Mouse (Mus musculus): ENCODE results near the gene Pdzd8. TPM values are rescaled to one million over a fixed set of nuclear protein-coding genes. Genes with fewer than 3 reads are reported as not detected.

Gene Pdzd8
- polyA plus RNA-seq, 1 experiment from 2014 or later: 18.2 TPM

DNA sequence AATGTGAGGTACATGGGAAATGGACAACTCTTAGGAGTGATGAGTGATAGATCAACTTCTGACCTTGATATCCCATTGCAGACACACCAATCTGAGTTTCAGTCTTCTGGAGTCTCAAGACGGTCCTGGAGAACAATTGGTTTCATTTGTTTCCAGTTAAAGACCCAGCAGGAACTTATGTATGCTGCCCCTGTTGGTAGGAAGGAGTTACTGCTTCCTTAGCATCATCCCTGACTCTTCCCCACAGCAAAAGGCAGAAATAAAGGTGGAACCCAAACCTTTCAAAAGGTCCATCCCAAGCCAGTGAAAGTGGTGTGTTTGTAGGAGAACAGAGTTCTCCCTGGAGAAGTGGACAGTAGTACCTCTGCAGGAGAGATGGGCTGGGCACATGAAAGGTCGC, 30.9 kb upstream of the Pdzd8 start:
- no peak overlapping the region for H3K4me3 ChIP-seq (ENCODE audit: low read depth, low read length)
- no peaks in the 10 kb centered on the region for H3K36me3 ChIP-seq (ENCODE audit: control insufficient read depth, insufficient read depth, low read length)
- DNase-seq (ENCODE audit: low spot score): no peak
- no peak overlapping the region for H3K9ac ChIP-seq (ENCODE audit: low read depth, low read length)
- no peak for ATAC-seq (ENCODE audit: low FRiP score)
- no peak overlapping the region for H3K27ac ChIP-seq (ENCODE audit: low read depth, low read length)
- no peaks in the 10 kb centered on the region for H3K4me1 ChIP-seq (replicated peaks; ENCODE audit: control insufficient read depth, insufficient read depth, low read length)
- H3K27me3 ChIP-seq (ENCODE audit: control insufficient read depth, insufficient read depth, low read length): no peaks in the 10 kb centered on the region
- H3K9me3 ChIP-seq (ENCODE audit: control insufficient read depth, low read length): no peaks in the 10 kb centered on the region
- H3K4me2 ChIP-seq (replicated peaks; ENCODE audit: low read depth, low read length): no peak overlapping the region
- WGBS: 77% methylated on average over 2 of the region's 2 CpGs

DNA sequence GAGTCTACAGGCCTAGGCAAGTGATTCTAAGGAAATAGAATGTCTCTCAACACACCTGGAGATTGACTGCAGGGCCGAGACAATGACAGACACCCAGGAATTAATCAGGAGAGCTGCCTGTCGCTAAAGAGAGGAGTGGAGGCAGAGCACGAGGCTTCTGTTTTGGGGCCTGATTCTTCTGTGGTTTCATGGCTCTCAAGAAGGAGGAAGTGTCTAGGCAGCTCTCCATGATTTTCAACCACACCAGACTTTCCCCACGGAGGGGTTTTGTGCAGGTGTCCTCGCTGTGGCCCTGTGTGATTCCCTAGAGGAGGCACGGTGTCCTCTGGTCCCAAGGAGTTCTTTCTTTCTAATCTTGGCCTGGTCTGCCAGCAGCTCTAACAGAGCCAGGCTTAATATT, 29.4 kb upstream of the Pdzd8 start:
- DNase-seq (ENCODE audit: low spot score): no peak
- Histone ChIP-seq H3K27ac (ENCODE audit: low read depth, low read length) (no peak overlapping the region), H3K4me1 (replicated peaks; ENCODE audit: control insufficient read depth, insufficient read depth, low read length) (no peaks in the 10 kb centered on the region), H3K9ac (ENCODE audit: low read depth, low read length) (no peak overlapping the region), H3K4me2 (replicated peaks; ENCODE audit: low read depth, low read length) (no peak overlapping the region), H3K27me3 (ENCODE audit: control insufficient read depth, insufficient read depth, low read length) (no peaks in the 10 kb centered on the region), H3K9me3 (ENCODE audit: control insufficient read depth, low read length) (no peaks in the 10 kb centered on the region), H3K4me3 (ENCODE audit: low read depth, low read length) (no peak overlapping the region), H3K36me3 (ENCODE audit: control insufficient read depth, insufficient read depth, low read length) (no peaks in the 10 kb centered on the region)
- WGBS: 78% methylated on average over 6 of the region's 6 CpGs
- no peak for ATAC-seq (ENCODE audit: low FRiP score)

DNA sequence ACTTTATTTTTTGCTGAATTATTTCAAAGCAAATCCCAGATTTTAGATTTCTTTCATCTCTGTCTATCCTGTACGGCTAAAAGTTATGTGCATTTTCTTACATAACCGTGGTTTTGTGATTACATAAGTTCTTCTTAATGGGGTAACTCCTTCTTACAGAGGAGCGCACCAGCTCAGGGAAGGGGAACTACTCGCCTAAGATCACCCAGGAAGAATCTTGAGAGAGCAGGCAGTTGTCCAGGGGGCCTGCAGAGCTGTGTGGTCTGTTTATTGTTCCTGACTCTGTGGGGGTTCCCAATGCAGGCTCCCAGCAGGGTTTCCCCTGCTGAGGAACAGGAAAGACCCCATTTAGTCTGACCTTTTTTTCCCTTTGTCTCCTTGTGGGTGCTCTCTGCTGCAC, 27.3 kb upstream of the Pdzd8 start:
- H3K36me3 ChIP-seq (ENCODE audit: control insufficient read depth, insufficient read depth, low read length): no peaks in the 10 kb centered on the region
- H3K9ac ChIP-seq (ENCODE audit: low read depth, low read length): no peak overlapping the region
- 81% methylated on average over 4 of the region's 4 CpGs for WGBS
- DNase-seq (ENCODE audit: low spot score): no peak
- H3K27ac ChIP-seq (ENCODE audit: low read depth, low read length): no peak overlapping the region
- no peaks in the 10 kb centered on the region for H3K27me3 ChIP-seq (ENCODE audit: control insufficient read depth, insufficient read depth, low read length)
- ATAC-seq (ENCODE audit: low FRiP score): no peak
- no peaks in the 10 kb centered on the region for H3K9me3 ChIP-seq (ENCODE audit: control insufficient read depth, low read length)
- H3K4me2 ChIP-seq (replicated peaks; ENCODE audit: low read depth, low read length): no peak overlapping the region
- H3K4me1 ChIP-seq (replicated peaks; ENCODE audit: control insufficient read depth, insufficient read depth, low read length): no peaks in the 10 kb centered on the region
- H3K4me3 ChIP-seq (ENCODE audit: low read depth, low read length): no peak overlapping the region

DNA sequence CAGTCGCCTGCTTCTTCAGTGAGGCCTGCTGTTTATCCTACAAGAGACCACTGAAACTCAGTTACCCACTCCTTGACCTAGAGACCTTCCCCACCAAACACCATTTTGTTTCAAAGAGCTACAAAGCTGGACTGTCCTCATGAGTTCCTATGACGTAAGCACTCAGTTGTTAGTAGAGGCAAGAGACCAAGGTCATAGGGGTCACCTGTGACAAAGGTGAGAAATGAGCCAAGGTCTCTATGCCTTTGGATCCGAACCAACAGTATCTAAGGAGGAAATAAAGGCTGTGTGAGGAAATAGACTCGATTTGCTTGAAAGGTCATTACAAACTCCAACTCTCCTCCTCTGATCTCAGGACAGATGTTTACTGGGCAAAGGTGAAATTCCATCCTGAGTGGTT, 25.4 kb upstream of the Pdzd8 start:
- H3K9ac ChIP-seq (ENCODE audit: low read depth, low read length): no peak overlapping the region
- DNase-seq (ENCODE audit: low spot score): no peak
- H3K9me3 ChIP-seq (ENCODE audit: control insufficient read depth, low read length): no peaks in the 10 kb centered on the region
- H3K4me3 ChIP-seq (ENCODE audit: low read depth, low read length): no peak overlapping the region
- H3K4me2 ChIP-seq (replicated peaks; ENCODE audit: low read depth, low read length): no peak overlapping the region
- H3K36me3 ChIP-seq (ENCODE audit: control insufficient read depth, insufficient read depth, low read length): no peaks in the 10 kb centered on the region
- H3K27ac ChIP-seq (ENCODE audit: low read depth, low read length): no peak overlapping the region
- 78% methylated on average over 4 of the region's 4 CpGs for WGBS
- H3K4me1 ChIP-seq (replicated peaks; ENCODE audit: control insufficient read depth, insufficient read depth, low read length): no peaks in the 10 kb centered on the region
- ATAC-seq (ENCODE audit: low FRiP score): no peak
- no peaks in the 10 kb centered on the region for H3K27me3 ChIP-seq (ENCODE audit: control insufficient read depth, insufficient read depth, low read length)

DNA sequence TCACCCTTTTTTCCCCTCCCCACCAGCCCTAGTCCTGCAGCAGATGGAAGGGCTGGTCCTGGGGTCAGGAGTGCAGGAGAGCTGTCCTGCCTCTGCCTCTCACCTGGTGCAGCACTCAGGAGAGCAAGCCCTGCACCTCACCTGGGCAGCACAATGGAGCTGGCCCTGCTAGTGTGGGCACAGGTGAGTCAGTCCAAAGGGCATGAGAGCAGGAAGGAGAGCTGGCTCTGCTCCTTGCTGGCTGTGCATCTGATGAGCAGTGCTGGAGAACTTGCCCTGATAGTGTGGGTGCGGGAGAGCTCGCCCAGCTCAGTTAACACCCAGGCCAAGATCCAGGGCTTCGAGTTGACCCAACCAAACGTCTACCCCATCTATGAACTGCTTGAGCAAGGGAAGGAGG, 22.3 kb upstream of the Pdzd8 start:
- Histone ChIP-seq H3K4me2 (replicated peaks; ENCODE audit: low read depth, low read length) (no peak overlapping the region), H3K9me3 (ENCODE audit: control insufficient read depth, low read length) (no peaks in the 10 kb centered on the region), H3K27ac (ENCODE audit: low read depth, low read length) (no peak overlapping the region), H3K4me3 (ENCODE audit: low read depth, low read length) (no peak overlapping the region), H3K9ac (ENCODE audit: low read depth, low read length) (no peak overlapping the region), H3K4me1 (replicated peaks; ENCODE audit: control insufficient read depth, insufficient read depth, low read length) (no peaks in the 10 kb centered on the region), H3K36me3 (ENCODE audit: control insufficient read depth, insufficient read depth, low read length) (no peaks in the 10 kb centered on the region), H3K27me3 (ENCODE audit: control insufficient read depth, insufficient read depth, low read length) (no peaks in the 10 kb centered on the region)
- DNase-seq (ENCODE audit: low spot score) (no peak), ATAC-seq (ENCODE audit: low FRiP score) (no peak)
- WGBS: 88% methylated on average over 4 of the region's 4 CpGs

DNA sequence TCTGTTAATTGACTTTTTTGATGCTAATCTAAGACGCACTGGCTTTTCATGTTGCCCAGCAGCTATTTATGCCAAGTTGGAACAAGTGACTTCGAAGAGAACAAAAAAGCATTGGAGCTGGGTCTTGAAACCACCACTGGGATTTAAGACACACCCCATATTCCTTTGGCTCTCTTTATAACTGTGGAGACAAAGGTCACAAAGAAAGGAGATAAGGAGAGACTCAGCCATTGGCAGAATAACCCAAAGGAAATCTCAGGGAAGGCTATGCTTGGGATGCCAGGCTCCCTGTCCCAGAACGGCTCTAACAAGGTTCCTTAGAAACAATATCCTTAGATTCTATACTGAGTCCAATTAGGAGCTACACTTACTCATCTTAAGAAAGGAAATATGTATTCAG, 21.1 kb upstream of the Pdzd8 start:
- DNase-seq (ENCODE audit: low spot score) (no peak), ATAC-seq (ENCODE audit: low FRiP score) (no peak)
- no peak overlapping the region for H3K4me3 ChIP-seq (ENCODE audit: low read depth, low read length)
- no peak overlapping the region for H3K27ac ChIP-seq (ENCODE audit: low read depth, low read length)
- H3K27me3 ChIP-seq (ENCODE audit: control insufficient read depth, insufficient read depth, low read length): no peaks in the 10 kb centered on the region
- no peak overlapping the region for H3K9ac ChIP-seq (ENCODE audit: low read depth, low read length)
- H3K4me2 ChIP-seq (replicated peaks; ENCODE audit: low read depth, low read length): no peak overlapping the region
- WGBS: 72% methylated on average over 3 of the region's 3 CpGs
- no peaks in the 10 kb centered on the region for H3K36me3 ChIP-seq (ENCODE audit: control insufficient read depth, insufficient read depth, low read length)
- no peaks in the 10 kb centered on the region for H3K4me1 ChIP-seq (replicated peaks; ENCODE audit: control insufficient read depth, insufficient read depth, low read length)
- H3K9me3 ChIP-seq (ENCODE audit: control insufficient read depth, low read length): no peaks in the 10 kb centered on the region

DNA sequence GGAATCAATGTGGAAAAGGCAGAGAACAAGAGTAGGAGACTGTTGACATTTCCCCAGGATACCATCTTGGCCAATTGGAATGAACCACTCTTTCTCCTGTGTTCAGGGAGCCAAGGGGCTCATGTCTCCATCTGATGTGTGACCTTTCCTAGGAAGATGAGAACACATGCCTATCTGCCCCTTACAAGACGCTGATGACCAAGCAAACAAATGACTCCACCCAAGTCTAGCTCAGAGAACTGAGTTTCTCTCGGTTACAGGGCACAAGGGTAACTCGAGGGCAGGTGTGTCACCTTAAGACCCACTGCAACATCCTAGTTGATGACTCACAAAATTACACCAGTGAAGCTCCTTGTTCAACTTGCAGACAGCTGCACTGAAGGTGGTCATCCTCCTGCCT, 18.1 kb upstream of the Pdzd8 start:
- H3K4me3 ChIP-seq (ENCODE audit: low read depth, low read length): no peak overlapping the region
- no peak for DNase-seq (ENCODE audit: low spot score)
- no peaks in the 10 kb centered on the region for H3K4me1 ChIP-seq (replicated peaks; ENCODE audit: control insufficient read depth, insufficient read depth, low read length)
- H3K27ac ChIP-seq (ENCODE audit: low read depth, low read length): no peak overlapping the region
- H3K4me2 ChIP-seq (replicated peaks; ENCODE audit: low read depth, low read length): no peak overlapping the region
- no peak for ATAC-seq (ENCODE audit: low FRiP score)
- H3K27me3 ChIP-seq (ENCODE audit: control insufficient read depth, insufficient read depth, low read length): no peaks in the 10 kb centered on the region
- no peaks in the 10 kb centered on the region for H3K36me3 ChIP-seq (ENCODE audit: control insufficient read depth, insufficient read depth, low read length)
- 81% methylated on average over 3 of the region's 3 CpGs for WGBS
- H3K9me3 ChIP-seq (ENCODE audit: control insufficient read depth, low read length): no peaks in the 10 kb centered on the region
- H3K9ac ChIP-seq (ENCODE audit: low read depth, low read length): no peak overlapping the region

DNA sequence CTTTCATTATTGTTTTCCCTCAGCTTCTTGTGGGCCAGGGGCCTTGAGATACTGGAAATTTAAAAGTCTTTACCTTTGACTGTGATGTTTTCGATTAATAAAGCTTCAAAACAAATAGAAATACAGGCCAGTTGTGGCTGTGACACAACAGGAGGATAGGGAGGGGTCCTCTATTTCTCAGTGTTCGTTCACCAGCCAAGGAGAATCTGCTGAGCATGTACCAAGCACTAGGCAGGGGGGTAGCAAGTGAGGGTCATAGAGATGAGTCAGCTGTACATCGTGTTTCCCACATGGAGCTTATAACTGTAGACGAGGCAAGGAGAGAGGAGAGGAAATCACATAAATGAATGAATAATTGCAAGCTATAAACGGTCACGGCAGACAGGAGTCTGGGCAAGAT, 17.1 kb upstream of the Pdzd8 start:
- no peak overlapping the region for H3K4me2 ChIP-seq (replicated peaks; ENCODE audit: low read depth, low read length)
- no peaks in the 10 kb centered on the region for H3K27me3 ChIP-seq (ENCODE audit: control insufficient read depth, insufficient read depth, low read length)
- DNase-seq (ENCODE audit: low spot score) (no peak), ATAC-seq (ENCODE audit: low FRiP score) (no peak)
- H3K9ac ChIP-seq (ENCODE audit: low read depth, low read length): no peak overlapping the region
- no peaks in the 10 kb centered on the region for H3K4me1 ChIP-seq (replicated peaks; ENCODE audit: control insufficient read depth, insufficient read depth, low read length)
- no peaks in the 10 kb centered on the region for H3K9me3 ChIP-seq (ENCODE audit: control insufficient read depth, low read length)
- 87% methylated on average over 6 of the region's 6 CpGs for WGBS
- H3K27ac ChIP-seq (ENCODE audit: low read depth, low read length): no peak overlapping the region
- no peak overlapping the region for H3K4me3 ChIP-seq (ENCODE audit: low read depth, low read length)
- no peaks in the 10 kb centered on the region for H3K36me3 ChIP-seq (ENCODE audit: control insufficient read depth, insufficient read depth, low read length)

DNA sequence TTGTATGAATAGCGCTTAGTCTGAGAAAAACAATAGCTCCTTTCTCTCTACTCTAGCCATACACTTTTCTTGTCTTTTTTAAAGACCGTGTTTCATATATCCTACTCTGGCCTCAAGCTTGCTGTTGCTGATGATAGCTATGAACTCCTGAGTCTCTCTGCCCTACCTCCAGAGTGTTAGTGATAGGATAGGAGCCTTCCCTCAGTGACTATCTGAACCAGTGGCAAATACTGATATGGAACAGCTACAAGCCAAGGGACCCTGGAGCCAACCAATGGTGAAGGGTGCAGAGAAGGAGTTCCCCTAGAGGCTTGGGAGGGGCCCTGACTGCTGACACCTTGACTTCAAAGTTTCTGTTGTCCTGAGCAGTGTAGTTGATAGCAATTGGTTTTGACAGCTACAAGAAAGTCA, 14.9 kb upstream of the Pdzd8 start:
- no peak overlapping the region for H3K4me3 ChIP-seq (ENCODE audit: low read depth, low read length)
- DNase-seq (ENCODE audit: low spot score): no peak
- 40% methylated on average over 2 of the region's 2 CpGs for WGBS

More for the DNA sequence above, 14.9 kb upstream of the Pdzd8 start:
- Histone ChIP-seq H3K4me1 (replicated peaks; ENCODE audit: control insufficient read depth, insufficient read depth, low read length) (no peaks in the 10 kb centered on the region), H3K27ac (ENCODE audit: low read depth, low read length) (no peak overlapping the region), H3K4me2 (replicated peaks; ENCODE audit: low read depth, low read length) (no peak overlapping the region), H3K9ac (ENCODE audit: low read depth, low read length) (no peak overlapping the region), H3K9me3 (ENCODE audit: control insufficient read depth, low read length) (no peaks in the 10 kb centered on the region), H3K36me3 (ENCODE audit: control insufficient read depth, insufficient read depth, low read length) (no peaks in the 10 kb centered on the region), H3K27me3 (ENCODE audit: control insufficient read depth, insufficient read depth, low read length) (no peaks in the 10 kb centered on the region)
- ATAC-seq (ENCODE audit: low FRiP score): no peak
